Mouse (Mus musculus): ENCODE data around the gene Padi1.

Gene Padi1

DNA sequence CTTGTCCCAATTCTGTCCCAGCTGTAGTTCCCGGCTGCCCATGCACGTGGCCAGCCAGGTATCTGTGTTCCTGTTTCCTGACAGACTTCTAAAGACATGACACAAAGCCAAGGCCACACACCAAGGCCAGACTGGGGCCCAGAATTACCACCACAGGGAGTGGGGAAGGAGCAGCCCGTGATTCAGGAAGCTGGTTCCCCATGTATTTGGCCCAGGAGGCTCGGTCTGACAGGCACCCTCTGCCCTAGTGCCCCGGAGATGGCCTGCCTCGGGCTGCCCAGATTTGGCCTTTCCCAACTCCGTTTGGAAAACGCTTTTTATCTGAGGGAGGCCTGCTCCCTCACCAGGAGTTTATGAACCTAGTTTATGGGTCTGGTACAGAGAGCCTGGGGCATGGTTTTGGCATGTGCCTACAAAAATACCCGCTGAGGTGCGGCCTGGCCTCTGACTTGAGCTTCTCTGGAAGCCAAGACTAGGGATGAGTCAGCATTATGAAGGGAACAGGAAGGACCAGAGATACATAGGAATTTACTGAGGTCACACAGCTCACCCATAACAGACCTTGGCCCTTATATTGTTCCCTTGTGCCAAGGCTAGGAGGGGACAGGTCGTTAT is 16.6 kb upstream of the Padi1 start:
- WGBS = 80% methylated on average over 11 of the region's 11 CpGs

DNA sequence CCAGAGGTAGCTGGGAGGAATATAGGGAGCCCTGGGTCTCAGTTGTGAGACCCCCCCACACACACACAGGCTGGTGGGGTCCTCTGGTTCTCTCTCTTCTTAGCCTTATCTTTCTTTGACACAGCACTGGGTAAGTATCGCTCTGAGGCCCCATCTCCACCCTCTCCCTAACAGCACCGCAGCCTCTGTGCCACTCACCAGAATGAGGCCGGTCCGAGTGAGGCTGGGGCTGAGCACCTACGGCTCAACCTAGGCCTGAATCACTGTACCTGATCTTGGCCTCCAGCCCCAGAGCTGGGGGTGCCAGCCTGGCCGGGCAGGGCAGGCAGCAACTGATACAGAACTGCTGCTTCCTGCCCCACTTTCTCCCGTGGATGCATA is 15.2 kb upstream of the Padi1 start:
- WGBS = 90% methylated on average over 7 of the region's 7 CpGs

DNA sequence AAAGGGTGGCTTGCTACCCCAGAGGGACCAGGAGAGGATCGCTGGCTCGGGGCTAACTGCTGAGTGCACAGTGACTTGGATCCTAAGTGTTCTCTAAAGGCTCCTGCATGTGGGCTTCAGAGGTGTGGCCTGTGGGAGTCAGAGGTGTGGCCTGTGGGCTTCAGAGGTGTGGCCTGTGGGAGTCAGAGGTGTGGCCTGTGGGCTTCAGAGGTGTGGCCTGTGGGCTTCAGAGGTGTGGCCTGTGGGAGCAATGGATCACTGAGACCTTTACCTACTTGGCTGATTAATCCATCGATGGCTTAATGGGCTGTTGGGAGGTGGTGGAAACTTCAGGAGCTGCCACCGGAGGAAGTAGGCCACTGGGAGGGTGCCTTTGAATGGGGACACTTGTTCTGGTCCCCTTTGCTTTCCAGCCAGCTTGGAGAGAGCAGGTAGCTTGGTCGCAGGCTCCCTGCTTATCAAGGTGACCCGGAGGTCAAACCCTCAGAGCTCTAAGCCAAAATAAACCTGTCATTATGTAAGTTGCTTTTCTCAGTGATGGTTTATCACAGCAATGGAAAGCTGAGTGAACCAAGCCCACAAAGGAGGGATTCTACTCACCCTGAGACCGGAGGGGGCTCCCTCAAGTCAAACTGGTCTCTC is 14.7 kb upstream of the Padi1 start:
- 69% methylated on average over 7 of the region's 7 CpGs for WGBS

DNA sequence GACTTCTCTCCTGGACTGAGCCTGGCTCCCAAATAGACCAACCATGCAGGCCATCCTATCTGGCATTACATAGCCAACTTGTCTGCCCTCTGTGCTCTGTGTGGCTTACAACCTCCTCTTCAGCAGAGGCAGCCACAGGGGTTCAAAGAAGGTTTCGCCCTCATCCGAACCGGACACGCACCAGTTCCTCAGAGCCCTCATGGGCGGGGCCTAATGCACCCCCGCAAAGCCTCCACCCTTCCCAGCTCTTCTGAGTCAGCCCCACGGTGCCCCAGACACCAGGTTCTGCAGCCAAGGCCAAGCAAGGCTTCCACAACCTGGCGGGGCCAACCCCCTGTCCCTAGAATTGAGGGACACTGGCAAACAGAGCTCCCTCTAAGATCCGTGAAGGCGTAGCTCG is 13.7 kb upstream of the Padi1 start:
- WGBS = 91% methylated on average over 11 of the region's 11 CpGs

GRCm38 (mm10) chr4:140857813-140858212 is 12.2 kb upstream of the Padi1 start:
- WGBS = 81% methylated on average over 7 of the region's 7 CpGs

- WGBS = 84% methylated on average over 5 of the region's 5 CpGs
Observed at GRCm38 (mm10) chr4:140857041-140857440, 11.5 kb upstream of the Padi1 start.

DNA sequence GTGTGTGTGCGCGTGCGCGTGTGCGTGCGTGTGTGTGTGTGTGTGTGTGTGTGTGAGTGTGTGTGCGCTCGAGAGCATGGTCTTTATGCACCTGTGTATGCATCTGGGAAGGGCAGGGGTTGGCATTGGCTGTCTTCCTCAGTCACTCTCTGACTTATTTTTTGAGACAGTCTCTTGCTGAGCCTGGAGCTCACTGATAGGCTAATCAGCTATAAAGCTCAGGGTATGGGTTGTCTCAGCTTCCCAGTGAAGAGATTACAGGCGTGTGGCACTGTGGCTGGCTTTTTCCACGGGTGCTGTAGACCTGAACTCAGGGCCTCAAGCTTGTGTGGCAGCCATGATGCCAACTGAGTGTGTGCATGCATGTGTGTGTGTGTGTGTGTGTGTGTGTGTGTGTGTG is 9.6 kb upstream of the Padi1 start:
- 89% methylated on average over 5 of the region's 10 CpGs for WGBS

DNA sequence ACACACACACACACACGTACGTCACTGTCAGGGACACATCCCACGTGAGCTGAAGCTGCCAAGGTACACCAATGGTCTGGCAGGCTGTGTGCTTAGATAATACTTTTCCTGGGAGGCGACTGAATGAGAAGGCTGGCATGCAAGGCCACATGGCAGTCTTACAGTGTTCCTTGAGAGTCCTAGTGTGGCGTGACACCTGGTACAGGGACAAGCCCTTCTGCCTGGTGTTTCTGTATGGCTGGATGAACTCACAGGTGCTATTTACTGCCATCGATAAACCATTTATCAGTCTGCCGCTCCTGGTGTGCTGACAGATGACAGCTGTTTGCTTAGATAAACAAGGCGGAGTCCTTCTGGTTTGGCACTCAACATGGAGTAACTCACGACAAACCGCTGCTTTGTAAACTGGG is 8.9 kb upstream of the Padi1 start:
- 74% methylated on average over 10 of the region's 10 CpGs for WGBS

DNA sequence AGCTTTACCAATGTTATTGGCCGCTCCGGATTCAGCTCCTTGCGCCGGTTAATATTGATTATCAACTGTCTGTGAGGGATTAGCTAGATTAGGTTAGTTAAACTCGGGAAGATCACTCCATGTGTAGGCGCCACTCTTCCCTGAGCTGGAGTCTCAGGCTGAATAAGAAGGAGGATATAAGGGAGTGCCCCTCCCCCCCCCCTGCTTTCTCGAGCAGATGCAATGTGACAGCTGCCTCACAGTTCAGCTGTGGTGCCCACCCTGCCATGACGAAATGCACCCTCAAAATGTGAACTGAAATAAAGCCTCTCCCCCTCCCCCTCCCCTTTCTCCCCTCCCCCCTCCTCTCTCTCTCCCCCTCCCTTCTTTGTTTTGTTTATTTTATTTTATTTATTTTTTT is 8.0 kb upstream of the Padi1 start:
- WGBS = 61% methylated on average over 8 of the region's 8 CpGs

- WGBS = 71% methylated on average over 11 of the region's 11 CpGs
Observed at GRCm38 (mm10) chr4:140849310-140849709, 3.7 kb upstream of the Padi1 start.

- 70% methylated on average over 4 of the region's 4 CpGs for WGBS
Observed at GRCm38 (mm10) chr4:140844991-140845390, 587 bp downstream of the Padi1 start.

GRCm38 (mm10) chr4:140843670-140844280 is 1.8 kb downstream of the Padi1 start:
- 70% methylated on average over 15 of the region's 15 CpGs for WGBS

GRCm38 (mm10) chr4:140842909-140843308 is 2.7 kb downstream of the Padi1 start:
- WGBS = 92% methylated on average over 1 of the region's 1 CpGs

DNA sequence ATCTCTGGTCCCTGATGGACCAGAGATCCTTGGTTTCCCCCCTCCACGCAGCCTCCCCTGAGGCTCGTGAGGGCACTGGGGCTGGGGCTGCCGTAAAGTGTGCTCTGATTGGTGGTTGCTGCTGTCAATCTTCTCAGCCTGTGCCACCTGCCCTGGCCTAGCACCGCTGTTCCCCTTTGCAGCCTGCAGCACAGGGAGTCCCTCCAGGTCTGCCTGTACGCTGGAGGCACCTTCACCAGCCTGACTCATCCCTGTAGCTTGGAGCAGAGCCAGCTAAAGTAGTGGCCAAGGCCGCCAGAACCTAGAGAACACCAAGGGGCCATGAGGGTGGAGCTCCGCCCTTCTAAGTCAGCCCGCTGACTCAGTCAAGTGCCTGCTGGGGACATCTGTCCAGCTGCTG is 7.7 kb downstream of the Padi1 start:
- 53% methylated on average over 8 of the region's 8 CpGs for WGBS

DNA sequence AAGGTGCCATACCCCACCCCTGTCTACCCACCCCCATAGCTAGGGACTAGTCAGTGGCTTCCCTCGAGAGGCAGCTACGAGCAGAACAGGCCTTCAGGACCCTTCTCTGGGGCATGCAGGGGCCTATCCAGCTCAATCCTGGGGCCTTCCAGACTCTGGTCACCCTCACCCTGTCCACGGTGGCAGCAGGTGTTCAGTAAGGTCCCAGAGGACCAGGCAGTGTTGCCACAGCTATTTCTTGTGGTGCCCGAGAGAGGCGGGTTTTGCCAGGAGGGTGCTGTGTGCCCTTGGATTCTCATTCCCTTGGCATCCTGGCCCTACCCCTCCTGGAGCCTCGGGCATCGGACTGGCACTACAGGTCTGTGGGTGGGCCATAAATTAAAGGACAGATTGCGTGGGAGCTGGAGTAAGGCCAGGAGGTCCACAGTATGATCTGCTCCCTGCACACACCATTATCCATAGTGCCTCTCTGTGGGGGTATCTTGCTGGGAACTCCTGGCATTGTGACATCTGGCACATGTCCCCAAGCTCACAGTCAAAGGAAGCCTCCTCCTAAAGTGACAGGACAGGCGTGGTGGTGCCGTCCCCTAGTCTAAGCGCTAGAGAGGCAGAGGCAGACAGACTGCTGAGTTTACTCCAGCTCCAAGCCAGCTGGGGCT is 9.2 kb downstream of the Padi1 start:
- 45% methylated on average over 11 of the region's 11 CpGs for WGBS

DNA sequence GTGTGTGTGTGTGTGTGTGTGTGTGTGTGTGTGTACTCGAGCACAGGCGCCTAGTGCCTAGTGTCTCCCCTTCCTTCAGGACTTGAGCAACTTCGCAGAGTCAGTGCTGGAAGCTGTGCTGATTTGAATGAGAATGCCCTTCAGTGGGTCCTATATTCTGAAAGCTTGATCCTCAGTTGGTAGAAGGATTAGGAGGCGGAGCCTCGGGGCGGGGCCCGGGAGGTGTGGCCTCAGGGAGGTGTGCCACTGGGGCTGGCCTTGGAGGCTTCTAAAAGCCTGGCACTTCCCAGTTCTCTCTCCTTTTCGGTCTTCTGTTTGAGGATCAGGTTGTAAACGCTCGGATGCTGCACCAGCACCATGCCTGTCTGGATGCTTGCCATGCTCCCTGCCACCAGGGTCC is 9.9 kb downstream of the Padi1 start:
- 14% methylated on average over 10 of the region's 10 CpGs for WGBS

DNA sequence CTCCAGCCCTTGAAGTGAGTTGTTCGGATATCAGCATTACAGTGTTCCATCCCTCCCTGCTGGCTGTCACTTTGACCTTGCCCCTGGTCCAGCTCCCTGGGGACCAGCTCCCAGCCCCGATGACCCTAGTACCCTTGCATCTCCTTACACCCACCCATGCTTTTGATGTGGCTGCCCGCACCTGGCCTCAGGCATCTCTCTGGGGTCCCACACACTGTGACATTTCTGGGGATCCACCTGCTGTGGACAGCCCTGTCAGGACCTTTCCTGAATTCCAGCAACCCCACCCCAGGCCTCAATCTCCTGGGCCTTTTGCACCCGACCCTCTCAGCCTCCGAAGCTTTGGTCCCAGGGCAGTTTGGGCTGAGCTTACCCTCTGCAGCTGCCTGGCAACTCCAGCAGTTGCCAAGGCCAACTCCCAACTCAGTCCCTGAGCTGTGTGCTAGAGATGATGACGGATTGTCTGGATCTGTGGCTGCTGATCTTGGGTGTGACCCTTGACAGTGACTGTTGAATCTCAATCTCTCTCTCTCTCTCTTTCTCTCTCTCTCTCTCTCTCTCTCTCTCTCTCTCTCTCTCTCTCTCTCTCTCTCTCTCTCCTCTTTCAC is 11.1 kb downstream of the Padi1 start:
- WGBS = 86% methylated on average over 6 of the region's 6 CpGs

- WGBS = 60% methylated on average over 8 of the region's 8 CpGs
Observed at GRCm38 (mm10) chr4:140832821-140833220, 12.8 kb downstream of the Padi1 start.

DNA sequence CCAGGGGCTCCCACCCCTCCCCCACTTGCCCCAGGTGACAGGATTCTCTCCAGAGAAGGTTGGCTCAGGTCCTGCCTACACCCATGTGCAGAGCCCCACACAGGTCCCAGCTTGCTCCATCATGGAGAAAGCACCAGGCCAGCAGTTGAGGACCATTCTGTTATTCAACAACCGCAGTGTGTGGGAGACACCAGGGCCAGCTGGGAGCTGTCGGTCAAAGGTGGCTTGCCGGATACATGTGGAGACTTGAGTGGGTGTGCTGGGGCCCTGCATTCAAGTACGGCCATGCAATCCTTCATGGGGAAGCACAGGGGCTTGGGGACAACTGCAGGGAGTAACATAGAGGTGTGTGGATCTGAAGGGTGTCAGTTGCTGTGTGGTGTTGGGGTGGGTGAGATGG is 13.8 kb downstream of the Padi1 start:
- WGBS = 90% methylated on average over 4 of the region's 4 CpGs

DNA sequence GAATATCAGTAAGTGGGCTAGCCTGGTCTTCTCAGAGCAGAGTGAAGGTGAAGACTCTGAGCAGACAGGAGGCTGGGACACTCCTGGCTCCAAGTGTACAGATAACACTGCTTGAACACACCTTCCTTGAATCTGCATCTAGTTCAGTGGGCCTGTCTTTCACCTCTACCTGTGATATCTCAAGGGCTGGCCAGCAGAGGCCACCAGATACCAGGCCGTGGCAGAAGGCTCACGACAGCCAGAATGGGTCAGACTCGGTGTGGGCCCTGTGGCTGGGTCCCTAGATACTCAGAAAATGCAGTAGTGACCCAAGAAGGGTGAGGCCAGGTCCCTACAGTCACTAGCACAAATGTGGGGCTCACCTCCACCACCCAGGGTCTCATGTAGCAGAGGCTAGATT is 18.3 kb downstream of the Padi1 start:
- 77% methylated on average over 3 of the region's 3 CpGs for WGBS

DNA sequence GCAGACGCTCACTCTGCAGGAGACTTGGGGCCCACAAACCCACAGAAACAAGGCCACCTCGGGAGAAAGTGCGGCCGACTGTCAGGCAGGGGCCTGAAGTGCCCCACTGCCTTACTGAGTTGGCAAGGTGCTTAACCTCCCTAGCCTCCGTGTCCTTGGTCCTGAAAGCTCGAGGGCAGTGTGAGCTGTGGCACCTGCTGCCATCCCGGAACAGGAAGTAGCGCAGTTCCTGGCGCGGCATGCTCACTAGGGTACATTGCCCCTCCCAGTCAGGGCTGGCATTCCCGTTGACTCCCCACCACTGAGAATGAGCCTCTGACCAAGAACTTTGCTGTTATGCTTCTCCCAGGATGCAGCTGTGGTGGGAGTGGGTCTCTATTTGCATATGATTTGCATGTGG is 19.6 kb downstream of the Padi1 start:
- 66% methylated on average over 11 of the region's 11 CpGs for WGBS

DNA sequence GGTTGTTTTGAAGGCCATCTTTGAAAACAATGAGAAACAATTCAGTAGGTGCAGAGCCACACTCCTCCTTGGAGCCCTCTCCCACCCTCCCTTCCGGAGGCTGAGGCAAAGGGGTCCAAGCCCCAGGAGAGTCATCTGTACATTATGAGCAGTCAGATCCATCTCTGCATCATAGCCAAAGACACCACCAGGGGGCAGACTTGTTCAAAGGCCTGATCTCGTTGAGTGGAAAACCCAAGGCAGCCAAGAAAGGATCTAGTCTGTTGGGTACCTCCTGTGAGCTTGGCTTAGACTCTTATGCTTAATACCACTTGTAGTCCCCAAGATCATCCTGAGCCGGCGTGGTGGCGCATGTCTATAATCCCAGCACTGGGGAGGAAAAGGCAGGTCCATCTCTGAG is 23.6 kb downstream of the Padi1 start:
- 61% methylated on average over 5 of the region's 5 CpGs for WGBS

- 90% methylated on average over 8 of the region's 8 CpGs for WGBS
Observed at GRCm38 (mm10) chr4:140817413-140817812, 28.2 kb downstream of the Padi1 start.
